In genomic region chr3:45297242-45297853, GRCm38 (mm10) we compare ENCODE assay signal across 15 mouse cellular contexts.
DNase-seq lines count a peak whose midpoint lies in the region; ATAC-seq and TF ChIP-seq lines count a peak whose summit lies in the region.
"Had no signal": no experiment of that assay in that cellular context is flagged by ENCODE, and none has a peak within 500 bp of the region (broad histone marks: within the 10 kb centered on the region; RNA-seq: fewer than 3 reads in every experiment).

No protein-coding gene starts in this region.

- H3K27ac ChIP-seq in limb, embryonic 13.5 days = no peak overlapping the region
- H3K27ac ChIP-seq: intestine, embryonic 15.5 days; layer of hippocampus, adult 2 months; lung, embryonic 15.5 days; midbrain, embryonic 12.5 days had no signal

- no peaks in the 10 kb centered on the region for H3K4me1 ChIP-seq in limb, embryonic 13.5 days
- H3K4me1 ChIP-seq: intestine, embryonic 15.5 days; lung, embryonic 15.5 days; midbrain, embryonic 12.5 days had no signal

- no peaks in the 10 kb centered on the region for H3K9me3 ChIP-seq in limb, embryonic 13.5 days
- H3K9me3 ChIP-seq: intestine, embryonic 15.5 days; lung, embryonic 15.5 days; midbrain, embryonic 12.5 days had no signal

- WGBS in limb, embryonic 13.5 days = 66% methylated on average over 12 of the region's 12 CpGs

- no peaks in the 10 kb centered on the region for H3K27me3 ChIP-seq in limb, embryonic 13.5 days
- H3K27me3 ChIP-seq: intestine, embryonic 15.5 days; lung, embryonic 15.5 days; midbrain, embryonic 12.5 days had no signal

- no peak for TF ChIP-seq POLR2A in brain, embryonic 14.5 days (IDR thresholded peaks at IDR 0.05; ENCODE audit: borderline replicate concordance, extremely low read depth, insufficient read depth, insufficient read length, poor library complexity, severe bottlenecking)

- TF ChIP-seq CTCF in brain, embryonic 14.5 days (IDR thresholded peaks at IDR 0.05; ENCODE audit: borderline replicate concordance, extremely low read depth, insufficient read depth, insufficient read length) = no peak

- intact Hi-C loops in heart, postnatal 10 days (cut with DNase I) = no loop called here

- no peak overlapping the region for H3K4me3 ChIP-seq in limb, embryonic 13.5 days
- H3K4me3 ChIP-seq: erythroblast, embryonic 14.5 days; intestine, embryonic 15.5 days; layer of hippocampus, adult 2 months; lung, embryonic 15.5 days; midbrain, embryonic 12.5 days had no signal

- H3K4me2 ChIP-seq in limb, embryonic 13.5 days (replicated peaks) = no peak overlapping the region
- H3K4me2 ChIP-seq: intestine, embryonic 15.5 days; lung, embryonic 15.5 days; midbrain, embryonic 12.5 days had no signal

- peak; percentile 10 for DNase-seq in adrenal gland, adult 2 months
- DNase-seq in adrenal gland, adult 18-20 months (ENCODE audit: low spot score in 2 of 2) = no peak
- peak; percentile 3 for DNase-seq in kidney, postnatal 10 days
- no peak for DNase-seq in kidney, adult 8-10 months
- peak; percentile 27 for DNase-seq in brain, embryonic 14.5 days (ENCODE audit: low read depth)
- no peak for DNase-seq in layer of hippocampus, postnatal 14 days (ENCODE audit: low spot score in 2 of 2)
- no peak for DNase-seq in heart, postnatal 10 days
- DNase-seq: cerebellum, postnatal 36 days; thymus, adult 2 months had no signal

- H3K36me3 ChIP-seq in limb, embryonic 13.5 days = no peaks in the 10 kb centered on the region
- H3K36me3 ChIP-seq: intestine, embryonic 15.5 days; lung, embryonic 15.5 days; midbrain, embryonic 12.5 days had no signal

- H3K9ac ChIP-seq in limb, embryonic 13.5 days = no peak overlapping the region
- H3K9ac ChIP-seq: intestine, embryonic 15.5 days; lung, embryonic 15.5 days; midbrain, embryonic 12.5 days had no signal

- ATAC-seq in limb, embryonic 13.5 days (ENCODE audit: low FRiP score, low read depth) = peak; percentile 44; the same call in 1 of the 2 replicates
- ATAC-seq: intestine, embryonic 15.5 days had no signal

Comparison
In these comparisons a context has a peak if more than half of its experiments do, and no peak if none do; other contexts are left out.
1. DNase-seq: peak in adrenal gland, adult 2 months (single experiment), kidney, postnatal 10 days (single experiment) and brain, embryonic 14.5 days (single experiment); none in adrenal gland, adult 18-20 months (0 of 2), kidney, adult 8-10 months (0 of 2), layer of hippocampus, postnatal 14 days (0 of 2) and heart, postnatal 10 days (0 of 2).